Mouse (Mus musculus) heart, embryonic 16.5 days (tissue): ENCODE data around the gene Mrps2. TPM values are rescaled to one million over a fixed set of nuclear protein-coding genes. Genes with fewer than 3 reads are reported as not detected.

Experiments used
- ATAC-seq: fragments of 200-750 bp; cut with Nextera tagmentation; replicated peaks from 2 replicates; pipeline ENCODE4 v1.8.0; 2017; ENCODE audit warnings: moderate number of reproducible peaks; ENCODE audit not compliant: insufficient read depth, low FRiP score; ENCODE audit errors: extremely low read depth
- H3K27ac ChIP-seq: fragments of 300-500 bp; sonication (generic); 2 replicates; pipeline ENCODE4 v1.5.1; 2014; ENCODE audit warnings: mild to moderate bottlenecking, low read length, control low read depth, moderate library complexity
- H3K27me3 ChIP-seq: fragments of 300-500 bp; sonication (generic); 2 replicates; pipeline ENCODE4 v1.6.1; 2014; ENCODE audit warnings: low read length, mixed read lengths; ENCODE audit not compliant: control insufficient read depth, insufficient read depth
- H3K36me3 ChIP-seq: fragments of 300-500 bp; sonication (generic); 2 replicates; pipeline ENCODE4 v1.6.1; 2014; ENCODE audit not compliant: control insufficient read depth, insufficient read depth
- H3K4me1 ChIP-seq: fragments of 300-500 bp; sonication (generic); 2 replicates; pipeline ENCODE4 v1.6.1; 2014; ENCODE audit warnings: low read length, mixed read lengths; ENCODE audit not compliant: control insufficient read depth, insufficient read depth
- H3K4me2 ChIP-seq: fragments of 300-500 bp; sonication (generic); 2 replicates; pipeline ENCODE4 v1.6.1; 2014; ENCODE audit warnings: low read depth, mild to moderate bottlenecking, control low read depth, low read length
- H3K4me3 ChIP-seq: fragments of 300-500 bp; sonication (generic); 2 replicates; pipeline ENCODE4 v1.5.1; 2014; ENCODE audit warnings: mild to moderate bottlenecking, control low read depth, low read length
- H3K9ac ChIP-seq: fragments of 300-500 bp; sonication (generic); 2 replicates; pipeline ENCODE4 v1.6.1; 2014; ENCODE audit warnings: low read length, control low read depth
- H3K9me3 ChIP-seq: fragments of 300-500 bp; sonication (generic); replicated peaks from 2 replicates; pipeline ENCODE4 v1.6.1; 2016; ENCODE audit warnings: low read length; ENCODE audit not compliant: control insufficient read depth
- WGBS: fragments of 180-500 bp; shearing (Covaris S2); extraction: QIAGEN DNeasy Blood & Tissue Kit; methylation state at CpG from one replicate; pipeline ENCODE4 v1.1.7; 2014; 5-methylcytosine and 5-hydroxymethylcytosine counted together
- polyA plus RNA-seq: library from polyadenylated mRNA; unstranded; fragments of >200 nt; fragmentation: Nextera tagmentation; extraction: Ambion mirVana; gene quantifications from 2 replicates; pipeline ENCODE4 v1.2.1, GENCODE M21; 2015

Gene Mrps2
- polyA plus RNA-seq, 1 experiment from 2014 or later, result 52.7 TPM

DNA sequence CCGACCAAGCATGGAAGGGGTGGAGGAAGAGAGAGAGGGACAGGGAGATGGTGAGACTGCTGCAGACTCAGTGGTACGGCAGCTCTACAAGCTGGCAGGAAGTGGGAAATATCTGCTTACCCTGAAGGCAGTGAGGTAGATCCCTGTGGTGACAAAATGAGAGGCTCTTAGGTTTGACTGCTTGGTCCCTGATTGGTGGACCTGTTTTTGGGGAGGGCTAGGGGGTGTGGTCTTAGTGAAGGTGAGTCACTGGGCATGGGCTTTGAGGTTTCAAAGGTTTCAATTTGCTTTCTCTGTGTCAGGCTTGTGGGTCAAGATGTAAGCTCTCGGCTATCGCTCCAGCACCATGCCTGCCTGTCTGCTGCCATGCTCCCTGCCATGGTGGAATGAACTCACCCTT lies 22.8 kb upstream of the Mrps2 start:
- no peak overlapping the region for H3K9ac ChIP-seq
- no peaks in the 10 kb centered on the region; the same call in 1 of the 2 replicates for H3K27me3 ChIP-seq
- H3K4me1 ChIP-seq, result peaks cover 2% of the 10 kb centered on the region
- no peak for ATAC-seq
- no peak overlapping the region for H3K4me2 ChIP-seq
- no peaks in the 10 kb centered on the region for H3K36me3 ChIP-seq
- no peak overlapping the region for H3K4me3 ChIP-seq
- WGBS, result 79% methylated on average over 4 of the region's 4 CpGs
- H3K27ac ChIP-seq, result no peak overlapping the region
- no peaks in the 10 kb centered on the region for H3K9me3 ChIP-seq

DNA sequence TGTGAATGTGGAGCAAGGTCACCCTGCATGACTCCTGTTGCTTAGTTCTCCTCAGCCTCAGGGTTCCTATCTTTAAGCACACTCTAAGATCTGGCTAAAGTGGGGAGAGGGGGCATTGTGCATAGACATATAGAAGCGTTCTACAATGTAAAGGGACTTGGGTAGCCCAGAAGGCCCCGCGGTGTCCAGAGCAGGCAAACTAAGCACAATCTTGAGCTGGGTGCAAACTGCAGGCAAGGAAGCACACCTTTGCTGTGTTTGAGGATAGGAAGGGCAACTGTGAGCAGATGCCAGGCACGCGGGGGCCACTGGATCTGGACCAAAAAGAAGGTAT lies 21.7 kb upstream of the Mrps2 start:
- H3K9me3 ChIP-seq, result no peaks in the 10 kb centered on the region
- peak overlapping the region; percentile 69 for H3K4me3 ChIP-seq
- H3K4me2 ChIP-seq, result peak overlapping the region; percentile 97
- 9% methylated on average over 5 of the region's 5 CpGs for WGBS
- no peak for ATAC-seq
- peak overlapping the region; percentile 86 for H3K9ac ChIP-seq
- peak overlapping the region; percentile 24 for H3K27ac ChIP-seq
- H3K36me3 ChIP-seq, result no peaks in the 10 kb centered on the region
- H3K27me3 ChIP-seq, result no peaks in the 10 kb centered on the region; the same call in 1 of the 2 replicates
- H3K4me1 ChIP-seq, result peaks cover 2% of the 10 kb centered on the region

DNA sequence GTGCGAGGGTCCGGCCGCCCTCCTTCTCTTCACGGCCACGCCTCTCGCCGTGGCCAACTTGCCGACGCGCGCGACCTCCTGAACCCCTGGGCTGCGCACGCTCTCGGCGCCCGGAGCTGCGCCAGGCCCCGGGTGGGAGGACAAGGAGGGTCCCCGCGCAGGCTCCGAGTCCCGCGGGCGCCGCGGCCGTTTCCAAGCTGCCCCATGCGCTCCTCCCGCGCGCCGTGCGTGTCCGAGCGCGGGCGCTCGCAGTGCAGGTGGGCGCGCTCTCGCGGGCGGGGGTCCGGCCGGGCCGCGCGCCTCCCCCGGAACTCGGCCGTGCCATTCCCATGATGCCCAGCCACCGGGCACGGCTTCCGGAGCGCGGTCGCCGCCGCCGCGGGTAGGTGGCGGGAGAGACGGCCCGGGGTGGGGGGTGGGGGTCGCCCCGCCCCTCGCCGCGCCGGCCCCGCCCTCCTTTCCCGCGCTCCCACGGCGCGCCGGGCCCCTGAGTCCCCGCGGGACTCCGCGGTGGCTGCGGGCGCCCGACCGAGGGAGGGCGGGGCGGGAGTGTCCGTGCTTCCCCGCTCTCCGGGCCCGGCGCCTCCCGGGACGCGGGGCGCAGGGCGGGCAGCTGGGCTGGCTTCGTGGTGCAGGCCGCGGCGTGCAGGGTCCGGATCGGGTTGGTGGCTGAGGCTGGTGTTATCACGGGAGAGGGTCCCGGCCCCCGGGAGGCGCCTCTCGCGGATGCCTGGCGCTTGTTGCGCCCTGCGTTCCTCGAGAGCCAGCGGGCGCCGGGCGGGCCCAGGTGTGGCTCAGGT lies 21.2 kb upstream of the Mrps2 start, which contains the start of gene Ppp1r26:
TSS of gene Ppp1r26 (plus strand) at position 286 of the 800 bp plus-strand sequence.
- no peaks in the 10 kb centered on the region; the same call in 1 of the 2 replicates for H3K27me3 ChIP-seq
- under 1% methylated on average over 91 of the region's 118 CpGs for WGBS
- ATAC-seq, result peak; percentile 67
- H3K36me3 ChIP-seq, result no peaks in the 10 kb centered on the region
- peak within 1 kb of the TSS; percentile 97 for H3K4me2 ChIP-seq
- H3K27ac ChIP-seq, result peak within 1 kb of the TSS; percentile 24
- H3K9ac ChIP-seq, result peak within 1 kb of the TSS; percentile 86
- peaks cover 2% of the 10 kb centered on the region for H3K4me1 ChIP-seq
- H3K4me3 ChIP-seq, result peak within 1 kb of the TSS; percentile 69
- H3K9me3 ChIP-seq, result no peaks in the 10 kb centered on the region

DNA sequence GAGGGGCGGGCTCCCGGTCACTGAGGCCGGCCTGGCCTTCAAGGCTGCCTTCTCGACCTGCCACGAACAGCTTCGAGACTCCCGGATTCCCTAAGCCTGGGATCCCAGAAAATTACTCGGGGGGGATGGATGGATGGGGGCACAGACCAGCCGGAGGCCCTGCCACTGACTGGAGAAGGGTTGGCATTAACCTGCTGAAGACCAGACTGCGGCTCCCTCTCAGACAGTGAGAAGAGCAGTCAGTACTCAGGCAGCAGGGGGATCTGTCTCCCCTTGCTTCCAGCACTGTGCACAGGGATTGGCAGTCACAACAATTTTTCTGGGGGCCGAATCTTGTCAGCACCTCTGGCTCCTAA lies 20.6 kb upstream of the Mrps2 start:
- H3K27ac ChIP-seq, result no peak overlapping the region
- 7% methylated on average over 11 of the region's 11 CpGs for WGBS
- no peak for ATAC-seq

DNA sequence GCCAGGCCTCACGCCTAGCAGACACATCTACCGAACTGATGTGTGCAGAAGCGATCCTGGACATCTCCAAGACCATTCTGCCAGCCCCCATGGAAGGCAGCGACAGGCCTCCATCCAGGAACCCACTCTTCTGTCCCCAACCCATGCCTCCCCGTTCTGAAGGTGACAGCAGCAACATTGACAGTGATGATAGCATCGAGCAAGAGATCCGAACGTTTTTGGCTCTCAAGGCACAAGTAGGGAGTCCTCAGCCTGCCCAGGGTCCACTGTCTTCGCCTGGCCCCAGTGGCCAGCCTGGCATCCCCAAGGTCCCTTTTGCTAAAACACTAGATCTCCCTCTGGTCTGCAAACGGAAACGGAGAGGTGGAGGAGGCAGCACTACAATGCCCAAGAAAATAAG lies 16.2 kb upstream of the Mrps2 start:
- Histone ChIP-seq H3K9me3 (no peaks in the 10 kb centered on the region), H3K27me3 (no peaks in the 10 kb centered on the region), H3K4me1 (no peaks in the 10 kb centered on the region), H3K9ac (no peak overlapping the region), H3K4me2 (no peak overlapping the region), H3K4me3 (no peak overlapping the region), H3K27ac (no peak overlapping the region), H3K36me3 (peaks cover 5% of the 10 kb centered on the region; the same call in 1 of the 2 replicates)
- no peak for ATAC-seq
- 83% methylated on average over 11 of the region's 11 CpGs for WGBS

More for the DNA sequence above, 20.6 kb upstream of the Mrps2 start:
- peak overlapping the region; percentile 97 for H3K4me2 ChIP-seq
- H3K9me3 ChIP-seq, result no peaks in the 10 kb centered on the region
- 0 out of 2 replicates have a peak, but pooled peaks cover under 1% of the 10 kb centered on the region for H3K36me3 ChIP-seq
- peak overlapping the region; percentile 69 for H3K4me3 ChIP-seq
- H3K27me3 ChIP-seq, result no peaks in the 10 kb centered on the region; the same call in 1 of the 2 replicates
- peak overlapping the region; percentile 86 for H3K9ac ChIP-seq
- H3K4me1 ChIP-seq, result peaks cover 2% of the 10 kb centered on the region

DNA sequence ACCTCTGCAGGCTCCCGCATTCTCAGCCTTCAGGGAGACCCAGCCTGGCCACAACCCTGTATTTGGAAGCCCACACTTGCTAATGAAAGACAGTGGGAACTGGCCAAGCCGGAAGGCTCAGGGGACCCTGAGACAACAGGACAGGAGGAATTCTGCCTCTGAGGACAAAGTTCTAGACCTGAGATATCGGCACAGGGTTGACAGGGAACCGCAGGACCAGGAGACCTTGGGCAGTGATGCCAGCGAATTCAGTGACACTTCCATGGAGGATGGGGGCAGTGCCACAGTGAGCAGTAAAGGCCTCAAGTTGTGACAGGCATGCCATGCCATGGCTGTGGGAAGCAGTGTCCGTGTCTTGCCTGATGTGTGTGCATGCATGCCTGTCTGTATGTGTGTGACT lies 14.3 kb upstream of the Mrps2 start:
- H3K4me2 ChIP-seq, result no peak overlapping the region
- WGBS, result 85% methylated on average over 6 of the region's 6 CpGs
- H3K27ac ChIP-seq, result no peak overlapping the region
- no peak overlapping the region for H3K9ac ChIP-seq
- H3K9me3 ChIP-seq, result no peaks in the 10 kb centered on the region
- no peak for ATAC-seq
- no peaks in the 10 kb centered on the region for H3K4me1 ChIP-seq
- no peaks in the 10 kb centered on the region for H3K27me3 ChIP-seq
- H3K4me3 ChIP-seq, result no peak overlapping the region
- peaks cover 5% of the 10 kb centered on the region; the same call in 1 of the 2 replicates for H3K36me3 ChIP-seq

DNA sequence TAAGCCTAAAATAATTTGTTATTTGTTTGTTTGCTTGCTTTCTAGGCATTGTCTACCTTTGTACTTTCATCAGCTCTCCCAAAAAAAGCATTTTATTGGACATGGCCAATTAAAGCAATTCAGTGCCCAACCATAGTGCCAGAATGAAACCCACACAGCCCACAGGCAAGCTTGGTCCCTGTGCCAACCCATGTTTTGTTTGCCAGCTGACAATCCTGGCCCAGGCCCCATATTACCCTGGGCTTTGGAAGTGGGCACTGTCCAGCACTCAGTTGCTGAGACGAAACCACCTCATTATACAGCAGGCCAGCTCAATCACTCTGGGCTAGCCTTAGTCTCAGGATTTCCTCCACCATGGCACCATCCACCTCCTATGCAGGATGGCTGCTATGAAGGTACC lies 11.2 kb upstream of the Mrps2 start:
- no peak overlapping the region for H3K27ac ChIP-seq
- WGBS, result 83% methylated on average over 1 of the region's 1 CpGs
- ATAC-seq, result no peak

DNA sequence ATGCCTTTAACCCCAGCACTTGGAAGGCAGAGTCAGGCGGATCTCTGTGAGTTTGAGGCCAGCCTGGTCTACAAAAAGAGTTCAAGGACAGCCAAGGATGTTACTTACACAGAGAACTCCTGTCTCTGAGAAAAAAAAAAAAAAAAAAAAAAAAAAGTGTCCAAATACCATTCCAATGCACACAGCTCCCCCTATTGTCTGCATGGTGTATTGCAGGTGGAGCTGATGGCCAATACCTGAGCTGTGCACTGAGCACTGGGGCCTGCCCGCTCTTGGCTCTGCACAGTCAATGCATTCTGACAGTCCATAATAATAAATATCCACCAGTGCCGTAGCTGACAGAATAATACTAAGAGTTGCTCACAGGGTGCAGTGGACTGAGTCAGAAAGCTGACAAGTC lies 3.9 kb upstream of the Mrps2 start:
- H3K4me2 ChIP-seq, result no peak overlapping the region
- no peaks in the 10 kb centered on the region for H3K36me3 ChIP-seq
- no peak for ATAC-seq
- H3K9ac ChIP-seq, result no peak overlapping the region
- no peak overlapping the region for H3K27ac ChIP-seq
- WGBS, result 39% methylated on average over 3 of the region's 3 CpGs
- H3K27me3 ChIP-seq, result peaks cover 7% of the 10 kb centered on the region
- H3K4me3 ChIP-seq, result no peak overlapping the region
- H3K4me1 ChIP-seq, result peaks cover 11% of the 10 kb centered on the region
- no peaks in the 10 kb centered on the region for H3K9me3 ChIP-seq

More for the DNA sequence above, 11.2 kb upstream of the Mrps2 start:
- no peaks in the 10 kb centered on the region for H3K9me3 ChIP-seq
- H3K4me3 ChIP-seq, result no peak overlapping the region
- peaks cover 5% of the 10 kb centered on the region; the same call in 1 of the 2 replicates for H3K36me3 ChIP-seq
- H3K9ac ChIP-seq, result no peak overlapping the region
- H3K4me2 ChIP-seq, result no peak overlapping the region
- H3K4me1 ChIP-seq, result no peaks in the 10 kb centered on the region
- no peaks in the 10 kb centered on the region for H3K27me3 ChIP-seq

DNA sequence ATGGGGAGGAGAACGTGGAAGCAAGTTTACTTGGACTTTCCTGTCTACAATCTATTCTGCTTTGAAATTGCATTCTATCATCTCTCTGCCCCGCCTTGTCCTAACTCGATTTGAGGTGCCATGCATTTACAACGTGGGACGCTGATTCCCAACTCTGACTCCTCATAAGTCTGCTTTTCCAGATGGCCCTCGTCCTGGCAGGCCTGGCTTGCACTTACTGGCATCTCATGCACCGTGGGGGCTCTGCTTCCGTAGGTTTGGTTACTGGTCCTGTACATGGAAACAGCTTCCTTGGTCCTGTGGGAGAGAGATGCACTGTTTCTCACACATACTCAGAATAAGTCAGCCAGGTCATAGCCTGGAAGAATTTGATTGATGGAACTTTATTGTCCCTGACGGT lies 2.9 kb upstream of the Mrps2 start:
- no peak overlapping the region for H3K9ac ChIP-seq
- no peak overlapping the region for H3K4me2 ChIP-seq
- peaks cover 9% of the 10 kb centered on the region for H3K36me3 ChIP-seq
- WGBS, result 75% methylated on average over 9 of the region's 9 CpGs
- no peak overlapping the region for H3K27ac ChIP-seq
- H3K9me3 ChIP-seq, result no peaks in the 10 kb centered on the region
- H3K27me3 ChIP-seq, result peaks cover 7% of the 10 kb centered on the region
- ATAC-seq, result no peak
- no peak overlapping the region for H3K4me3 ChIP-seq
- peaks cover 11% of the 10 kb centered on the region for H3K4me1 ChIP-seq
